Mouse (Mus musculus): ENCODE data around the gene Arhgap27. TPM values are rescaled to one million over a fixed set of nuclear protein-coding genes. Genes with fewer than 3 reads are reported as not detected.
A peak's percentile ranks its signal among the peaks of the same experiment; 100 is the strongest.

The Arhgap27 gene
- total and polyA plus RNA-seq, 3 experiments = 11.8 to 30.9 (median 26.1) TPM

- no peak; the same call in 1 of the 2 replicates for TF ChIP-seq UBTF (IDR thresholded peaks at IDR 0.05; ENCODE audit: low read depth, low read length)
- peak; percentile 87 for TF ChIP-seq EP300 (IDR thresholded peaks at IDR 0.05; ENCODE audit: low read length)
- TF ChIP-seq MAFK (IDR thresholded peaks at IDR 0.05; ENCODE audit: insufficient replicate concordance, low read length) = peak; percentile 49; the same call in 1 of the 2 replicates
- peak; percentile 24; the same call in 1 of the 2 replicates for TF ChIP-seq ELF1 (IDR thresholded peaks at IDR 0.05; ENCODE audit: low read depth, low read length)
- TF ChIP-seq TCF12 (IDR thresholded peaks at IDR 0.05; ENCODE audit: low read depth, low read length) = peak; percentile 38; the same call in 1 of the 2 replicates
Observed at GRCm38 (mm10) chr11:103373922-103374321, 10.4 kb upstream of the Arhgap27 start (continued).

DNA sequence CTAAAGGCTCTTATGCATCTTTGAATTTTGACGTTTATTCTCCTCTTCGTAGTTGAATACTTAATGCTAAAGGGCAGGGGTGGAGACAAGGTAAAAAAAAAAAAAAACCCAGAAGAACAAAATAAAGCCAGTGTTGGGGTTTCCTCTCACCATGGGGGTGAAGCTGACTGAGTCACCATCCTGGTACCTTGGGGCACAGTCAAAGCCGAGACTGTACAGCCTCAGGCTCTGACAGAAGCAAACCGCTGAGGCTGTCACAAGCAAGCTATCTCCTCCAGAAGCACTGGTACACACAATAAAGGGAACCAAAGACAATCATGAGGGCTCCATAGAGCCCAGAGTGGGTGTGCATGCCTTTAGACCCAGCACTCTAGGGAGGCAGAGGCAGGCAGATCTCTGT, 9.1 kb upstream of the Arhgap27 start:
- no peak overlapping the region for H3K4me3 ChIP-seq (replicated peaks in 1 of 3; ENCODE audit: low read depth in 2 of 3, low read length in 2 of 3, poor library complexity in 1 of 3)
- H3K9me3 ChIP-seq (replicated peaks; ENCODE audit: low read length) = no peaks in the 10 kb centered on the region
- H3K4me2 ChIP-seq (ENCODE audit: insufficient read depth, low read depth, poor library complexity, severe bottlenecking) = no peak overlapping the region
- H3K27me3 ChIP-seq (replicated peaks) = no peaks in the 10 kb centered on the region
- no peak for DNase-seq (ENCODE audit: extremely low read depth)
- H3K4me1 ChIP-seq (ENCODE audit: control insufficient read depth in 1 of 2, insufficient read depth in 2 of 2) = peaks cover 58 to 95% of the 10 kb centered on the region in 2 experiments
- H3K27ac ChIP-seq (ENCODE audit: insufficient read depth, low read depth) = no peak overlapping the region; the same call in 1 of the 2 replicates
- H3K9ac ChIP-seq (ENCODE audit: insufficient read depth, low read depth) = no peak overlapping the region
- in situ Hi-C loops (cut with MboI; ENCODE audit: low pct_ligation_motif_present, low pct_unique_long_range_greater_than_20kb, low sequenced_read_pairs) (no loop called here), dilution Hi-C loops (cut with MboI; ENCODE audit: extremely low pct_ligation_motif_present, extremely low pct_unique_long_range_greater_than_20kb, low sequenced_read_pairs) (no loop called here)
- peaks cover 29 to 88% of the 10 kb centered on the region in 2 experiments for H3K36me3 ChIP-seq (replicated peaks in 1 of 2; ENCODE audit: control insufficient read depth in 1 of 2, insufficient read depth in 1 of 2, low read length in 1 of 2)
- no peaks in the 10 kb centered on the region for H3K79me2 ChIP-seq (replicated peaks; ENCODE audit: control insufficient read depth, extremely low read depth, insufficient read depth, poor library complexity, severe bottlenecking)
- no peak for TF ChIP-seq RCOR1 (conservative IDR thresholded peaks at IDR 0.05; ENCODE audit: low read depth, low read length)
- no peak for TF ChIP-seq MAZ (IDR thresholded peaks at IDR 0.05; ENCODE audit: low read depth, low read length)
- no peak for TF ChIP-seq USF2 (conservative IDR thresholded peaks at IDR 0.05; ENCODE audit: low read depth, low read length)
- no peak for TF ChIP-seq ETS1 (conservative IDR thresholded peaks at IDR 0.05; ENCODE audit: low read depth, low read length)
- TF ChIP-seq UBTF (IDR thresholded peaks at IDR 0.05; ENCODE audit: low read depth, low read length) = no peak

GRCm38 (mm10) chr11:103372068-103372467, 8.6 kb upstream of the Arhgap27 start:
- Histone ChIP-seq H3K4me3 (replicated peaks in 1 of 3; ENCODE audit: low read depth in 2 of 3, low read length in 2 of 3, poor library complexity in 1 of 3) (peak overlapping the region in 2 of 3 experiments; percentile 4), H3K9me3 (replicated peaks; ENCODE audit: low read length) (no peaks in the 10 kb centered on the region), H3K36me3 (replicated peaks in 1 of 2; ENCODE audit: control insufficient read depth in 1 of 2, insufficient read depth in 1 of 2, low read length in 1 of 2) (peaks cover 31 to 88% of the 10 kb centered on the region in 2 experiments), H3K27me3 (replicated peaks) (no peaks in the 10 kb centered on the region), H3K27ac (ENCODE audit: insufficient read depth, low read depth) (peak overlapping the region; percentile 28; the same call in 1 of the 2 replicates), H3K4me1 (ENCODE audit: control insufficient read depth in 1 of 2, insufficient read depth in 2 of 2) (peaks cover 58 to 90% of the 10 kb centered on the region in 2 experiments), H3K79me2 (replicated peaks; ENCODE audit: control insufficient read depth, extremely low read depth, insufficient read depth, poor library complexity, severe bottlenecking) (no peaks in the 10 kb centered on the region), H3K9ac (ENCODE audit: insufficient read depth, low read depth) (no peak overlapping the region; the same call in 1 of the 2 replicates), H3K4me2 (ENCODE audit: insufficient read depth, low read depth, poor library complexity, severe bottlenecking) (no peak overlapping the region)
- in situ Hi-C loops (cut with MboI; ENCODE audit: low pct_ligation_motif_present, low pct_unique_long_range_greater_than_20kb, low sequenced_read_pairs) (no loop called here), dilution Hi-C loops (cut with MboI; ENCODE audit: extremely low pct_ligation_motif_present, extremely low pct_unique_long_range_greater_than_20kb, low sequenced_read_pairs) (no loop called here)
- DNase-seq (ENCODE audit: extremely low read depth) = no peak
- TF ChIP-seq ELF1 (IDR thresholded peaks at IDR 0.05; ENCODE audit: low read depth, low read length) = no peak
- no peak for TF ChIP-seq E2F4 (IDR thresholded peaks at IDR 0.05; ENCODE audit: insufficient replicate concordance, low read depth, low read length)
- TF ChIP-seq JUND (conservative IDR thresholded peaks at IDR 0.05; ENCODE audit: low read depth, low read length) = no peak
- TF ChIP-seq TBP (conservative IDR thresholded peaks at IDR 0.05; ENCODE audit: low read depth, low read length) = no peak
- no peak for TF ChIP-seq SIN3A (IDR thresholded peaks at IDR 0.05; ENCODE audit: low read length)
- no peak for TF ChIP-seq CHD1 (IDR thresholded peaks at IDR 0.05; ENCODE audit: low read depth, low read length)
- no peak for TF ChIP-seq POLR2A (IDR thresholded peaks at IDR 0.05; ENCODE audit: low read depth, low read length)
- TF ChIP-seq MEF2A (IDR thresholded peaks at IDR 0.05; ENCODE audit: borderline replicate concordance, low read depth, low read length) = no peak
- no peak for TF ChIP-seq MYC (IDR thresholded peaks at IDR 0.05; ENCODE audit: low read depth, low read length)
- TF ChIP-seq GABPA (IDR thresholded peaks at IDR 0.05; ENCODE audit: insufficient replicate concordance, low read depth, low read length) = no peak
- TF ChIP-seq CTCF (conservative IDR thresholded peaks at IDR 0.05 in 1 of 2, IDR thresholded peaks at IDR 0.05 in 1 of 2; ENCODE audit: low read depth in 2 of 2, low read length in 2 of 2) = no peak
- TF ChIP-seq PAX5 (IDR thresholded peaks at IDR 0.05; ENCODE audit: low read length) = no peak
- TF ChIP-seq CHD2 (IDR thresholded peaks at IDR 0.05; ENCODE audit: low read length) = no peak
- TF ChIP-seq ETS1 (conservative IDR thresholded peaks at IDR 0.05; ENCODE audit: low read depth, low read length) = no peak
- TF ChIP-seq BHLHE40 (IDR thresholded peaks at IDR 0.05; ENCODE audit: low read depth, low read length) = no peak
- no peak for TF ChIP-seq HCFC1 (IDR thresholded peaks at IDR 0.05; ENCODE audit: low read depth, low read length)
- no peak for TF ChIP-seq ZC3H11A (IDR thresholded peaks at IDR 0.05; ENCODE audit: low read depth, low read length)
- no peak for TF ChIP-seq MAZ (IDR thresholded peaks at IDR 0.05; ENCODE audit: low read depth, low read length)
- TF ChIP-seq MXI1 (IDR thresholded peaks at IDR 0.05; ENCODE audit: low read depth, low read length) = no peak
- TF ChIP-seq KAT2A (IDR thresholded peaks at IDR 0.05; ENCODE audit: insufficient replicate concordance, low read length) = no peak
